Mouse (Mus musculus): ENCODE measurements around the gene Sult2a3.
"Not testable (repeated sequence)": the region's sequence is repeated elsewhere in the genome, so short reads cannot be mapped to it uniquely, and the experiment has no call there.

Gene Sult2a3

GRCm38 (mm10) chr7:14122944-14123343, at the start of gene Sult2a3:
Sult2a3 (minus strand) TSS chr7:14123044.
- DNase-seq (ENCODE audit: low spot score in 2 of 2) = no peak

GRCm38 (mm10) chr7:14120436-14120835, 2.4 kb downstream of the Sult2a3 start:
- DNase-seq (ENCODE audit: low spot score in 2 of 2) = no peak

GRCm38 (mm10) chr7:14119865-14120264, 3.0 kb downstream of the Sult2a3 start:
- not testable (repeated sequence) for DNase-seq (ENCODE audit: low spot score in 2 of 2)

GRCm38 (mm10) chr7:14116761-14117160, 6.1 kb downstream of the Sult2a3 start:
- no peak for DNase-seq (ENCODE audit: low spot score in 2 of 2)

GRCm38 (mm10) chr7:14114471-14114870, 8.4 kb downstream of the Sult2a3 start:
- not testable (repeated sequence) for DNase-seq (ENCODE audit: low spot score in 2 of 2)

GRCm38 (mm10) chr7:14047821-14048220, 75.0 kb downstream of the Sult2a3 start:
- not testable (repeated sequence) for DNase-seq (ENCODE audit: low spot score in 2 of 2)

- DNase-seq (ENCODE audit: low spot score in 2 of 2) = not testable (repeated sequence)
Observed at GRCm38 (mm10) chr7:14030831-14031230, 92.0 kb downstream of the Sult2a3 start.

Data from urinary bladder, postnatal 36 days (tissue).